Mouse (Mus musculus): ENCODE data around the gene Prss2.
"Not testable (repeated sequence)": the region's sequence is repeated elsewhere in the genome, so short reads cannot be mapped to it uniquely, and the experiment has no call there.

Prss2 gene

DNA sequence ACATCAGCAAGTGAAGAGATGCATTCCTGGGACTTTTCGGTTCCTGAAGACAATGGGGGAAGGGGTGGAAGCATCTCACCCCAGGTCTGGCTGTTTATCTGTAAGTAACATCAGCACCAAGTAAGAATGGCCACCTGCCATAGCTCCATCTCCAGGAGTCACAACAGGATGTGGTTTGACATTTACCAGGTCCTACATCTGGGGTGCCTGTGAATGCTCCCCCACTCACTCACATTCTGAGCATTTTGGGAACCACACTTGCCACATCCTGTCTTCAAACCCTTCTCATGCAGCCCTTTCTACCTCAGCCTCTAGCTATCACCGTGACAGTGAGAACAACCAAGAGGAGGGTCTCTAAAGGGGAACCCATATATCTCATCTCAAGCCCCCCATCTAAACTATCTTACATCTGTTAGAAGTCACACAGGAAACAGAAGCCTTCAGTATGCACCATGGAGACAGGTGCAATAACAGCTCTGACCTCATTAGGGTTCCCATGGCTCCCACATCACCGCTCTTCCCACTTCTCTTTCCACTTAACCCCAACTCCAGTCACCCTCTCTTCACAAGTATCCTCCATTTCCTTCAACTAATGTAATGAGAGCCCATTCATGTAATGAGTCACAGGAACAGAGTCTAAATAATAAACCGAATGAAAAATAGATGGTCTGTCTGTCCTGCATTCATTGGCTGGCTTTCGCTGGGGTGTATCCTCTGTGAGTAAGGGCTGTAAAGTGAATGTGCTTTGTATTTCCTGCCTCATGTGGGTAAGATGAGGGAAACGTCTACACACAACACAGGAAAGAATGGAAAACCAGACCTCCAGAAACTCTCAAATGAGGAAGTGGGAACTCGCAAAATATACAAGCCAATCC, 32.9 kb downstream of the Prss2 start:
- DNase-seq (ENCODE audit: low spot score in 2 of 2) = no peak

DNA sequence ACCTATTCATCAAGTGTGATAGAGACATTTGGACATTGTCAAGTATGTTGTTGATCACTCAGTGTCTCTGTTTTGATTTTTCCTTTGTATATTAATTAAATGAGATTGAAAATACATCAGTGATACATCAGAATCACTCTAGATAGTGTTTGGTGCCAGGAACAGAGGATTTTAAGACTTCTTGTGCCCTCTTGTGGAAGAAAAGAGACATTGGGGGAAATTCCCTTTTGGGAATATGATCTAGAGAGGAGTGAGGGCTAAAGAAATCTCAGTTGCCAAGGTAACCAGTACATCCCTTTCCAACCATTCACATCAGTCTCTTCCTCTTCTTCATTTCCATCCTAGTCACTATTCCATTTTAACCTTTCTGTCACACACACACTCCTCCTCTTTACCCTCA, 34.8 kb downstream of the Prss2 start:
- no peak for DNase-seq (ENCODE audit: low spot score in 2 of 2)

DNA sequence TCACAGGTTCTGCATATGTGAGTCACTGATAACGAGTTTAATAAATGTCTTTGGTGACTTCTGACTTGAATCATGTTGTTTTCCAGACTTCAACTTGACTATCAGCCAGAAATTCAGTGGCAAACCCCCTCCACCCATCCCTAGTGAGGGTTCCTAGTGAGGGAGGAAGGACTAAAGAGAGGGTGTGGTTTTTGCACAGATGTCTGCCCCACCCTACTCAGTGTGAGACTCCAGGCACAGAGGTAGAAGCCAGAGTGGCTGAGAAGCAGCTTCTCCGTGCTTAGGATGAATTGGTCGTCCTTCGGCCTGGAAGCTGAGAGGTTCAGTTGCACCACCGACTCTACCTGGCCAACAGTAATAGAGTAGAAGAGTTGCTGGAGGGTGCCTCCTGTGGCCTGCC, 35.9 kb downstream of the Prss2 start:
- no peak for DNase-seq (ENCODE audit: low spot score in 2 of 2)

DNA sequence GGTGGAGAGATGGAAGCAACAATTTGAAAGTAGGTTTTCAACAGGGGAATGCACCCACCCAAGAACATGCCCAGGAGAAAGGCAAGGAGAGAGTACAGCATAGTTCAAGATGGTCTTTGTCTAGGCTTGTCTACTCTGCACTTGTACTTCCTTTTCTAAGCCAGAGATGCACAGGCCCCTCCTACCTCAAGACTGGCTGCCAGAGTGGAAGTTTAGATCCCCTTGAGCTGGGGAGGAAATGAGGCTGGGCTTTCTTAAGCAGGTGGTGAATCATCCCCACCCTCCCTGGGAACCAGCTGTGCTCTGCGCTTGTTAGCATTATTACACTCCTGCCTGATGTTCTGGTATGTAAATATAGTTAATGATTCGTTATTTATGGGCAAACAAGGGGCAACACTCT, 36.7 kb downstream of the Prss2 start:
- peak in 1 of 2 experiments; percentile 9 for DNase-seq (ENCODE audit: low spot score in 2 of 2)

DNA sequence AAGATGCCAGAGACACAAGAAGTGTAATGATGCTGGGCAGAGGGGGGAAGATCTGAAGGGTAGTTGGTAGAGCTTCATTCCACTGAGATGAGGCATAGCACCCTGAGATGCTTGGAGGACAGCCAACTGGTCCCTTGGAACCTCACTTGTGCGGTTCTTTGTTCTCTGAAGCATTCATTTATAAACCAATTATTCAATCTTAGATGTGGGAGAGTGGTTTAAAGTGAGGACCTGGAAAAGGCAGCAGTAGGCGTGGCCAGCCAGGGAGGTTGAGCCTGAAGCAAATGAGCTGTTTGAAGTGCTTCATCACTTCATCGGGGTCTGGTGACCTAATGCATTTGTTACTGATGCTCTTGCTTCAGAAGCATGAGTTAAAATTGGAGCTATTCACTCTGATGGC, 37.7 kb downstream of the Prss2 start:
- no peak for DNase-seq (ENCODE audit: low spot score in 2 of 2)

DNA sequence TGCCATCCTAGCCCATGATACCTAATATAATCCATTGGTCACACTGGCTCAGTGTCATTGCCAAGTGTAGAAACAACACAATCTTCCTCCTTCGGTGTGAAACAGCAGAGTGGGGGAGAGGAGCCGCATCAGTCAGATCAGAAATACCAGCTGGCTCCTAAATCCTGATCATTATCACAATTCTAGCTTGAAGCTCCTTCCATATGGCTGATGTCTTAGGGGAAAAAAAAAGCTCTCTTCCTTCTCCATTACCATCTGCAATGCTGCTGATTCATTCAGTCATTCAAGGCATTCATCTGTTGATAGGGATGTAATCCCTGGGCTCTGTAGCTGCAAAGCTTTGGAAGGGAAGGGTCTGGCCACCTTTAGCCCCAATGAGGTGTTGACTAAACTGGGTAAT, 38.7 kb downstream of the Prss2 start:
- no peak for DNase-seq (ENCODE audit: low spot score in 2 of 2)

DNA sequence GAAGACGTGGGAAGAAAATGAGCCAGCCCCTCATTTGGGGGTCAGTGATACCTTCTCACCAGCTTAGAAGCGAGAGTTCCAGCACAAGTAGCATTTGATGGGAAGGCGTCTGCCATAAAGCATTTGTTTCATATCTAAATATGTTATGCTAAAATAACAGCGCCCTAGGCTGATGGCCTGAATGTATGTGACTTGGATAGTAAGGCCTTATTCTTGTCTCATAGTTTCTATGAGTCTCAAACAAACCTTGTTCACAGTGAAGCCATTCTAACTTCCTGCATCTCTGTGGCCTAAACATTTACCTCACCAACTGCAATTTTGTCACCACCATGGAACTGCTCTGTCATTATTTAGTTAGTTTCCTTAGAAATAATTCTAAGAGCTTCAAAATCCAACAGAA, 41.0 kb downstream of the Prss2 start:
- no peak for DNase-seq (ENCODE audit: low spot score in 2 of 2)

DNA sequence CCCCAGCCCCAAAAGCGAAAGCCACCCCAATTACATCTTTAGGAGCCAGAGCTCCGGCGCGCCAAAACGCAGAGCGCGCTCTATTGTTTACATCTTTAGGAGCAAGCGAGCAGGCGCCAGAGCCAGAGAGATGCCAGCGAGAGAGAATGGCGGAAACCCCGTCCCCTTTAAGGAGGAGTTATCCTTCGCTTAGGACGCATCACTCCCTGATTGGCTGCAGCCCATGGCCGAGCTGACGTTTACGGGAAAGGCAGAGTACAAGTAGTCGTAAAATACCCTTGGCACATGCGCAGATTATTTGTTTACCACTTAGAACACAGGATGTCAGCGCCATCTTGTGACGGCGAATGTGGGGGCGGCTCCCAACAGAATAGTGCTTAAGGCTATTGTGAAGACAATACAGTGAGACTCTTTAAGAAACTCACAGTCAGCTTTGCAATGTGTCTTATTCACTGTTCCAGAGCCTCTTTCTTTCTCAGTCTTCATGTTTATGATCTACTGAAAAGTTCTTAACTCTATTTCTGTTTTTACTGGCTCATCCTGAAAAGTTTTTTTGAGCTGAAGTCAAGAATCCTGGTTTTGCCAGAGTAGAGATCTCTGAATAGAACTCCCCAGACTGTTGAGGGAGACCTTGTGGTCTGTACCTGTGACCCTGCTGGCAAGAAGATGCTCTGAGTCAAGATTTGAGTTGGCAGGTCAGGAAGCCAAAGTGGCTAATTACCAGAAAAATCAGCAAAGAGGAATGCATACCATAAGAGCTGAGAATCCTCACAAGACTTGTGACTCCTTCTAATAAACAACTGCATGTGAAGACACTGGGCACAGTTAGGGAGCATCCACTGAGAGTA, 41.7 kb downstream of the Prss2 start:
- not testable (repeated sequence) for DNase-seq (ENCODE audit: low spot score in 2 of 2)

DNA sequence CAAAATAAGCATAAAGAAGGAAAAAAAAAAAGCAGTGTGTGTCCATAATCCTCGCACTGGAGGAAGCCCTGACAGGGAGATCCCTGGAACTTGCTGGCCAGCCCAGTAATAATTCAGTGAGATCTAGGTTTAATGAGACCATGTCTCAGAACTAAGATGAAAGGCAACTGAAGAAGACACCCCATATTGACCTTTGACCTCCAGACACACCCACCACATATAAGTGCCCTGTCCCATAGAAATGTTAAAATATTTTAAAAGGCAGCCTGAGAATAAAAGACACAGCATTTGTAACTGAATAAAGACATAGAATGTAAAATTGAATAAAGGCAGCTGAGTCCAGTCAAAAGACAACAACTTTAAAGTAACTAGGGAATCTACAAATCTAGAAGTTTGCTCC, 43.7 kb downstream of the Prss2 start:
- no peak for DNase-seq (ENCODE audit: low spot score in 2 of 2)

DNA sequence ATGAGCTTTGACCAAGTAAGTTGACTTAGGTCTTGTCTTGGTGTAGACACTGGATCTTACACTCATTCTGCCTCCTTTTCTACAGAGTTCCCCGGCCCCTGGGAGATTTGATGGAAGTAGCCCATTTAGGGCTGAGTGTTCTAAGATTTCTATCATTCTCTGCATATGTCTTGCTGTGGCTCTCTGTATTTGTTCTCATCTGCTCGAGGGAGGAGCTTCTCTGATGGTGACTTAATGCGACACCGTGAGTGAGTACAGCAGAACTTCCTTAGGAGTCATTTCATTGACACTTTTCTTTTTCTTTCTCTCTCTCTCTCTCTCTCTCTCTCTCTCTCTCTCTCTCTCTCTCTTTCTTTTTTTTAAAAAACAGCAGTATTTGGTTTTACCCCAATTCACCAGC, 45.4 kb downstream of the Prss2 start:
- DNase-seq (ENCODE audit: low spot score in 2 of 2) = no peak

DNA sequence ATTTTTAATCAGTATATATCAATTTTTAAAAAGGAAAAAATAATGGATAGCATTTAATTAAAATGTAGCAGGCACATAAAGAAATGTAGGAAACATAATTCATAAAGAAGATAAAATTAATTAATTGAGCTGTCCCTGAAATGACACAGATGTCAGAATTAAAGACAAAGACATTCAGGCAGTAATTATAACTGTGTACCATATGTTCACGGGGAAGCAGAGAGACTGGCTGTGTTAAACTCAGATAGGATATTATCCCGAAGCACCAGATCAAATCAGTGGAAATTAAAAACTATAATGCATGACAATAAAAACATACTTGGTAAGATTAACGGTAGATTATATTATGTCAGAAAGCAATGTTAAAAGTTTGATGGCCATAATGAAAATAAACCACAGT, 47.5 kb downstream of the Prss2 start:
- DNase-seq (ENCODE audit: low spot score in 2 of 2) = no peak

All from urinary bladder, adult 18-20 months (tissue).